Mouse (Mus musculus) neural tube, embryonic 15.5 days (tissue): Measurements from ENCODE around the gene Nat8f2. TPM values are rescaled to one million over a fixed set of nuclear protein-coding genes. Genes with fewer than 3 reads are reported as not detected.
"Not testable (repeated sequence)": the region's sequence is repeated elsewhere in the genome, so short reads cannot be mapped to it uniquely, and the experiment has no call there.

ENCODE experiments used
- ATAC-seq: fragments of 200-750 bp; cut with Nextera tagmentation; 2 replicates; pipeline ENCODE4 v1.8.0; 2017; ENCODE audit warnings: mild to moderate bottlenecking, moderate TSS enrichment, moderate library complexity; ENCODE audit not compliant: low FRiP score
- H3K27ac ChIP-seq: fragments of 300-500 bp; sonication (generic); replicated peaks from 2 replicates; pipeline ENCODE4 v1.5.1; 2015; ENCODE audit warnings: mild to moderate bottlenecking, inconsistent platforms
- H3K27me3 ChIP-seq: fragments of 300-500 bp; sonication (generic); replicated peaks from 2 replicates; pipeline ENCODE4 v1.6.1; 2015; ENCODE audit warnings: inconsistent platforms
- H3K36me3 ChIP-seq: fragments of 300-500 bp; sonication (generic); 2 replicates; pipeline ENCODE4 v1.6.1; 2015; ENCODE audit warnings: inconsistent platforms
- H3K4me1 ChIP-seq: fragments of 300-500 bp; sonication (generic); 2 replicates; pipeline ENCODE4 v1.6.1; 2015; ENCODE audit warnings: inconsistent platforms
- H3K4me2 ChIP-seq: fragments of 300-500 bp; sonication (generic); 2 replicates; pipeline ENCODE4 v1.6.1; 2015; ENCODE audit warnings: inconsistent platforms, mild to moderate bottlenecking, moderate library complexity
- H3K4me3 ChIP-seq: fragments of 300-500 bp; sonication (generic); replicated peaks from 2 replicates; pipeline ENCODE4 v1.5.1; 2015; ENCODE audit warnings: mild to moderate bottlenecking, inconsistent platforms
- H3K9ac ChIP-seq: fragments of 300-500 bp; sonication (generic); replicated peaks from 2 replicates; pipeline ENCODE4 v1.6.1; 2015; ENCODE audit warnings: mild to moderate bottlenecking, inconsistent platforms
- H3K9me3 ChIP-seq: fragments of 300-500 bp; sonication (generic); replicated peaks from 2 replicates; pipeline ENCODE4 v1.6.1; 2016; ENCODE audit warnings: inconsistent platforms
- WGBS: fragments of 180-500 bp; shearing (Covaris S2); methylation state at CpG from one replicate; pipeline ENCODE4 v1.1.7; 2015; ENCODE audit warnings: mixed read lengths; 5-methylcytosine and 5-hydroxymethylcytosine counted together
- polyA plus RNA-seq: library from polyadenylated mRNA; unstranded; fragments of >200 nt; fragmentation: Nextera tagmentation; extraction: Ambion mirVana; gene quantifications from 2 replicates; pipeline ENCODE4 v1.2.1, GENCODE M21; 2015

Nat8f2 gene
- polyA plus RNA-seq, result 0.05 TPM in 1 of 2 replicates, not detected in the other

DNA sequence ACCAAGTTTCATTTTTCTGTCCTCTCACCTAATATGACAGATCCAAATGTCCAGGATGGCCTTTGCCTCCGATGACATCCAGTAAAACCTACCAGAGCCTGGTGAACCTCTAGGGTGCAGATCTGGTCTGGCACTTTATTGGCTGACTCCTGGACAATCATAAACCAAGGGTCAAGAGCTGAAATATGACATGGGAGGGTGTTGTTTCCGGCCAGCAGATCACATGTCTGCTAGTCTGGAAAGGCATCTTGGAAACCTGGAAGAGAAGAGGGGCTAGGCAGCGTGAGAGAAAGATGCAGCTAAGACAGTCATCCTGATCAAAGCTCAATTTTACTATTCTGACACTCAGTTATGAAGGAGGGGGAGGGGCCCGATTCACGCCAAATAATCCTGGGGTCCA lies at the start of gene Nat8f2:
TSS of gene Nat8f2 (minus strand) at position 153 of the 400 bp plus-strand sequence.
- H3K27ac ChIP-seq, H3K4me3 ChIP-seq, H3K36me3 ChIP-seq, H3K27me3 ChIP-seq, ATAC-seq, H3K9ac ChIP-seq, H3K9me3 ChIP-seq, H3K4me1 ChIP-seq, H3K4me2 ChIP-seq: not testable (repeated sequence)
- 92% methylated on average over 5 of the region's 5 CpGs for WGBS

DNA sequence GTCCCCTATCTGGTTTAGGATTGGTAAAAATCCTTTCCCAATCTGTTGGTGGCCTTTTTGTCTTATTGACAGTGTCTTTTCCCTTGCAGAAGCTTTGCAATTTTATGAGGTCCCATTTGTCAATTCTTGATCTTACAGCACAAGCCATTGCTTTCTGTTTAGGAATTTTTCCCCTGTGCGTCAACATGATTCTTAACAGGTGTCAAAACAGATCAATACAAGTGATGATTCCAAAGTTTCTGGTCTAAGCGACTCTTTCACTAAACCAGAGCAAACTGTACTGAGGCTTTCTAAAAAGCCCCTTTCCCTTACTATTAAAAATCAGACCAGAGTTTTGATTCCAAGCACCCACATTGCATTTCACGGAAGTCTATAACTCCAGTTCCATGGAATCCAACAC lies 49.4 kb upstream of the Nat8f2 start:
- H3K4me2 ChIP-seq, H3K27ac ChIP-seq, ATAC-seq, H3K9me3 ChIP-seq, H3K27me3 ChIP-seq, H3K9ac ChIP-seq, H3K4me3 ChIP-seq: not testable (repeated sequence)
- peaks cover 23% of the 10 kb centered on the region for H3K36me3 ChIP-seq
- 99% methylated on average over 3 of the region's 3 CpGs for WGBS
- peaks cover 18% of the 10 kb centered on the region for H3K4me1 ChIP-seq

DNA sequence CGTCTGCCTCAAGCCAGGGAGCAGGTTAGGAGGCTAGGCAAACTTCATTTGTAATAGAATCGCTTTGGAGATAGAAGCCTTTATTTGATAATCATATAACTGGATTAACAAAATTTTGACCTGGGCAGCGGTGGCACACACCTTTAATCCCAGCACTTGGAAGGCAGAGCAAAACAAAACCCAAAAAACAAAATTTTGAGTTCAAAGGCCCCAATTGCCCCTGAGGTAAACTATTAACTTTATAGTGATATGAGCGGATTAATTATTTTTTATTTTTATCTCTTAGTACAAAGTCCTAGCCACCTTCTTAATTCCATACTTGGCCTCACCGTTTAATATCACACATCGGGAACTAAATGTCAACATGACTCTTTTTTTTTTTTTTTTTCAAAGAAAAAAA lies 47.6 kb upstream of the Nat8f2 start:
- H3K36me3 ChIP-seq, result peaks cover 9% of the 10 kb centered on the region; the same call in 1 of the 2 replicates
- H3K4me1 ChIP-seq, result peaks cover 18% of the 10 kb centered on the region
- H3K4me3 ChIP-seq, result peak overlapping the region; percentile 66
- no peak for ATAC-seq
- H3K27me3 ChIP-seq, result no peaks in the 10 kb centered on the region
- WGBS, result 88% methylated on average over 6 of the region's 6 CpGs
- H3K4me2 ChIP-seq, result peak overlapping the region; percentile 75
- H3K9ac ChIP-seq, result peak overlapping the region; percentile 76
- peak overlapping the region; percentile 88 for H3K27ac ChIP-seq
- H3K9me3 ChIP-seq, result no peaks in the 10 kb centered on the region

DNA sequence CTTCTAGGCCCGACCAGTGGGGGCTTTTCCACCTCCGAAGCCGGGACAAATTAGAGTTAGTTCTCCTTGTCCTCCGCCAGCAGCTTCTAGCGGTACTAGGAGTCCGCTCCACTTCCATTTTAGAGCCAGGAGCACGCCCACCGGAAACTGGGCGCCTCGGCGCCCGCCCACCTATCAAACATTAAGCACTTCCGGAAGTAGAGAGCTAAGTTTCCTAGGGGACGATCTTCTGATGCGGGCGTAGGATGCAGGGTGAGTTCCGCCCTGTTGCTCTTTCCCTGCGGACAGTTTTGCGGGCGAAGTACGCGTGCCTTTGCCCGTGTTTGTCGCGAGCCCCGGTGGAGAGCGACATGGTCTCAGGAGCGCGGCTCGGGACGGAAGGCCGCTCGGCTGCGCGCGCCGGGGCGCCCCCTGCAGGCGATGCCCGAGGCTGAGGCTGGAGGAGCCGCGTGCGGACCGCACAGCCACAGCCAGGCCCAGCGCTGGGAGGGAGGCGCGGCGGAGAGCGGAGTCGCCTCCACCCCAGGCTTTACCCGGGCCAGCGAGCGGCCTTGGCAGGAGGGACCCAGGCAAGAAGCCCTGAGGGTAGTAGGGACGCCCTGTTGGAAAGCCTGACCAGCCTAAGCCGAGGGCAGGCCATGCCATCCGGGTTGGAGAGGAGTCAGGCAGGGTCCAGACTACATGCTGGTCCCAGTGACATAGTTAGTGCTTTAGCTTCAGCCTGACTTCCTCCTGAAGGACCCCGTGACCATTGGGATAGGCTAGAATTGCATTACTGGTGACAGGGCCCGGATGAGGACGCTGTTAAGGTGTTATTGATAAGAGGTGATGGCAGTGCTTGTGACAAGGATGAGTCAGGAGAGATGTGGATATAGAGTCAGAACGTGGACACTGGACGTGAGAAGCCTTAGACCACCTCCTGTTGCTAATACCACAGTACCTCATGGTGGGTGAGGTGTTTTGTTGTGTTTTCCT lies 46.9 kb upstream of the Nat8f2 start, which contains the start of gene Nat8f1:
TSS of gene Nat8f1 (minus strand) at position 149 of the 975 bp plus-strand sequence.
- H3K4me3 ChIP-seq, result peak within 1 kb of the TSS; percentile 66
- H3K27me3 ChIP-seq, H3K9me3 ChIP-seq, H3K36me3 ChIP-seq: not testable (repeated sequence)
- H3K4me2 ChIP-seq, result peak within 1 kb of the TSS; percentile 75
- peaks cover 18% of the 10 kb centered on the region for H3K4me1 ChIP-seq
- peak; percentile 98 for ATAC-seq
- under 1% methylated on average over 55 of the region's 61 CpGs for WGBS
- H3K27ac ChIP-seq, result peak within 1 kb of the TSS; percentile 88
- peak within 1 kb of the TSS; percentile 76 for H3K9ac ChIP-seq

DNA sequence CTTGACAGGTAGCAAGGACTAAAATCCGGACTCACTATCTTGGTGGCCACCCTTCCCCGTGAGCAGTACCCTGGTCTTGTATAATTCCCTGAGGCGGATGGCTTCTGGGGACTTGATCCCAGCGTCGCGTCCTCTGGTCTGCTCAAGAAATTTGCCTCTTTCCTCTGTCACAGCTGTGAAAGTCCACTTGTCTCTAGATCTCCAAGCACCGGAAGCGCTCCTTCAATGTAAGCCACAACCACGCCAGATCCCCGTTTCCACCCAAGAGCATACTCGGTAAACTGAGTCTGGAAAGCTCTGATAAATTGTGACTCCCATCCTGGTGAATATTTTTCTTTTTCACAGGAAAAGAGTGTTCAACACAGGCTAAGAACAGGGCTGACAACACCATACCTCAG lies 46.2 kb upstream of the Nat8f2 start:
- H3K36me3 ChIP-seq, result no peaks in the 10 kb centered on the region
- peak overlapping the region; percentile 76 for H3K9ac ChIP-seq
- peak overlapping the region; percentile 88 for H3K27ac ChIP-seq
- ATAC-seq, result peak; percentile 23
- H3K4me2 ChIP-seq, result peak overlapping the region; percentile 75
- 3% methylated on average over 11 of the region's 11 CpGs for WGBS
- peaks cover 18% of the 10 kb centered on the region for H3K4me1 ChIP-seq
- H3K4me3 ChIP-seq, result peak overlapping the region; percentile 66
- H3K9me3 ChIP-seq, result no peaks in the 10 kb centered on the region
- H3K27me3 ChIP-seq, result no peaks in the 10 kb centered on the region

DNA sequence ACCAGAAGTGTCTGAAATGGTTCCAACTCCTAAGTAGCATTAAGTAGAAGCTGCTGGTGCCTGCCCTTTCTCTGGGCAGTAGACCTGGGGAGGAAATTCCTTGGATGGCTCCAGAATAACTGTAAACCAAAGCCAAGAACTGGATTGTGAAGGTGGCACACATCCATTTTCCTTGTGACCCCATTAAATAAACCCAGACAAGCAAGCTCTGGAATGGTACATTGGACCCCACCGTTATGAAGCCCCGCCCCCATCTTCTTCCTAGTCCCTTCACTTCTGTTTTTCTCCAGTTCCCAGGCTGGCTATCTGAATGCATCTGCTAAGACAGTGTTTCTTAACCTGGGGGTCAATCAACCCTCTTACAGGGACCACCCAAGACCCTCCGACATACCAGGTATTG lies 42.6 kb upstream of the Nat8f2 start, which contains the start of gene Tprkb:
TSS of gene Tprkb (plus strand) at position 279 of the 400 bp plus-strand sequence.
- Histone ChIP-seq H3K27ac (no peak within 1 kb of the TSS), H3K4me1 (peaks cover 17% of the 10 kb centered on the region), H3K9me3 (no peaks in the 10 kb centered on the region), H3K27me3 (no peaks in the 10 kb centered on the region), H3K4me2 (no peak within 1 kb of the TSS), H3K36me3 (no peaks in the 10 kb centered on the region), H3K4me3 (no peak within 1 kb of the TSS), H3K9ac (no peak within 1 kb of the TSS)
- 88% methylated on average over 3 of the region's 3 CpGs for WGBS
- no peak for ATAC-seq

DNA sequence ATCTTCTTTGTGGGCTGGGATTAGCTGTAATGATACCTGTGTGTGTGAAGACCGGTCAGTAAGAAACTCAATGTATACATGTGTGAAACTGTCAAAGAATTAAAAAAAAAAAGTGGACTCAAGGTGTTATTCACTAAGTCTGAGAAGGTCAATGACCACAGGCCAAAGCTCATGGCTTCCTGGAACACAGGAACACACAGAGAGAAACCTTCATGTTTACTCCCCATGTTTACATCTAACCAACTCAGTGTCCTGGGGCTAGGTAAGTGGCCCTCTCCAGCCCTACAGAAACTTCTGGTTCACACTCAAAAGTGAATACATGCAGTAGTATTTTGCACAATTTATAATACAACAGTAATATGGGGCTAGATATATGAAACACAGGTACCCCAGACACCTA lies 40.7 kb upstream of the Nat8f2 start:
- Histone ChIP-seq H3K4me2 (no peak overlapping the region), H3K27ac (no peak overlapping the region), H3K4me3 (no peak overlapping the region), H3K4me1 (peaks cover 9% of the 10 kb centered on the region), H3K9me3 (no peaks in the 10 kb centered on the region), H3K36me3 (no peaks in the 10 kb centered on the region), H3K27me3 (no peaks in the 10 kb centered on the region), H3K9ac (no peak overlapping the region)
- WGBS, result 94% methylated on average over 1 of the region's 1 CpGs
- no peak for ATAC-seq

DNA sequence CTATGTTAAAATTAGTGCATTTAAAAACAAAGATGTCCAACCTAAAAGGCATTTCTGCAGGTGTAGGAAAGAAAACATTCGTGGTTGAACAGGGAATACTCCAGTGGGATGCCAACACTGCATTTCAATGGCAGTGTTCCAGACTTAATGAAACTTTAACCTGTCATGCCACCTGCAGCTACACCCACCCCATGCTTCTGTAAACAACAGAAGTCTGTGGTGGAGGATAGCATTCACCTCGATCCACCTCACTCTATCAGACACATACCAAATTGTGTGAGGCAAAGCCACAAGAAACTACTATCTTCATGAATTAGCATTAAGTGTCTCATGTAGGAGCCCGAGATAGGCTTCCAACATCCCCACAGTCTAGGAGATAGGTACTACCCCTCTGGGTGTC lies 39.4 kb upstream of the Nat8f2 start:
- no peaks in the 10 kb centered on the region for H3K36me3 ChIP-seq
- H3K4me1 ChIP-seq, result no peaks in the 10 kb centered on the region
- no peaks in the 10 kb centered on the region for H3K9me3 ChIP-seq
- no peak overlapping the region for H3K4me3 ChIP-seq
- no peaks in the 10 kb centered on the region for H3K27me3 ChIP-seq
- H3K4me2 ChIP-seq, result no peak overlapping the region
- no peak for ATAC-seq
- no peak overlapping the region for H3K9ac ChIP-seq
- WGBS, result 78% methylated on average over 3 of the region's 3 CpGs
- H3K27ac ChIP-seq, result no peak overlapping the region

DNA sequence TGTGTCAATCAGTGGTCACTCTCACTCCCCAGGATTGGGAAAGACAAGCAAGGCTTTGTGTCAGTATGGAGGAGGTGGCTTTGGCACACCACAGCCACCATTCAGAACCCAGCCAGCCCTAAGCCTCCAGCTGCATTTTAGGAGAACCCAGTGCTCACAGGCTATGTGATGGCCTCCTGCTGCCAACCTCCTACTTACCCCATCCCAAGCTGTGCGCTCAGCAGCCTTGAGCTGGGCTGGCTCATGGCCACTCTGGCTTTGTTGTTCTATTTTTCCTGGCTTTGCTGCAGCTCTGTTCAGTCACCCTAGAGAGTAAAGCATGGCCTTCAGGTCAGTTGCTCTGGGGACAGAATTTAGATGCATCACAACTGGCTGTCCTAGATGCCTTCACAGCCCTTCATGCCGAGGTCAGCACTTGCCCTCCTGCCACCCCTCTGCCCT lies 38.0 kb upstream of the Nat8f2 start:
- not testable (repeated sequence) for H3K27me3 ChIP-seq, H3K36me3 ChIP-seq, H3K9ac ChIP-seq, H3K9me3 ChIP-seq, H3K4me2 ChIP-seq, H3K4me3 ChIP-seq, H3K4me1 ChIP-seq
- 0 out of 2 replicates have a peak overlapping the region, but pooled peaks have one; percentile 9 for H3K27ac ChIP-seq
- 63% methylated on average over 2 of the region's 2 CpGs for WGBS
- peak; percentile 46; the same call in 1 of the 2 replicates for ATAC-seq

DNA sequence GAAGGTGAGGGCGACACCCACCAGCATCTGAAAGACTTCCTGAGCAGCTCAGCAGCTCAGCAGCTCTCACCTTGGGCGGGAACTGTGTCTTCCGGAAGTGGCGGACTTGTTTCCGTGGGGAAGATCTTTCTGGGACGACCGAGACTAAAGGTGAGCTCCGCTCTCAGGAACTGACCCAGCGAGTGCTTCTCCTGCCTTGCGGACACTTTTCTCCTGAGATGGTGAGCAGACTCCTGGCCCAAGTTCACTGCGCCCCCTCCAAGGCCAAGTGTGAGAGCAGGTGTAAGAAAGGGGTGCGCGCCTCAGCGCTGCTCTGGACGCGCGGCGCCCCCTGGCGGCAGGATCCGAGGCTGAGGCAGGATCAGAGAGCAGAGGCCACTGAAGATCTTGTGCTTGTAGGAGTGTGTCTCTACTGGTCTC lies 35.7 kb upstream of the Nat8f2 start, which contains the start of gene Nat8f4:
TSS of gene Nat8f4 (minus strand) at position 243 of the 420 bp plus-strand sequence.
- not testable (repeated sequence) for H3K9ac ChIP-seq, H3K27me3 ChIP-seq, H3K4me1 ChIP-seq, H3K36me3 ChIP-seq, H3K9me3 ChIP-seq, H3K27ac ChIP-seq
- ATAC-seq, result peak; percentile 69; the same call in 1 of the 2 replicates
- H3K4me3 ChIP-seq, result peak within 1 kb of the TSS; percentile 35
- 16% methylated on average over 20 of the region's 20 CpGs for WGBS
- peak within 1 kb of the TSS; percentile 49 for H3K4me2 ChIP-seq

DNA sequence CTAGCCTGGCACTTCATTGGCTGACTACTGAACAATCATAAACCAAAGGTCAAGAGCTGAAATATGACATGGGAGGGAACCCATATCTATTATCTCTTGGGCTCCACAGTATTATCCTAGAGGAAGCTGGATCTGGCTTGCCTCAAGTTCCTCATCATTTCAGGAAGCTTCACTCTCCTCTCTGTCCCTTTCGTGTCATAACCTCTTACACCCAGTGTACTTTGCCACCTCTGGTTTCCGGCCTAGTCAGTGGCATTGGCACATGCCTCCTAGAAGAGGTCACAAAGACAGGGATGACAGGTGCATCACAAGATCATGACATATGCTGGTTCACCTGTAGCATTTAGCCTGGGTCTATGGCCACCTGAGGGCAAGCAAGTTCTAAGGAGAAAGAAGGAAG lies 33.3 kb upstream of the Nat8f2 start:
- H3K27me3 ChIP-seq, result no peaks in the 10 kb centered on the region
- no peak overlapping the region for H3K9ac ChIP-seq
- no peak overlapping the region for H3K27ac ChIP-seq
- no peak overlapping the region for H3K4me3 ChIP-seq
- H3K9me3 ChIP-seq, result no peaks in the 10 kb centered on the region
- H3K4me1 ChIP-seq, result no peaks in the 10 kb centered on the region
- no peaks in the 10 kb centered on the region for H3K36me3 ChIP-seq
- H3K4me2 ChIP-seq, result no peak overlapping the region
- 95% methylated on average over 2 of the region's 2 CpGs for WGBS
- ATAC-seq, result no peak
